Mouse (Mus musculus) cerebellum, adult 9-11 months (tissue): ENCODE measurements around the gene AC134908.4.
"Not testable (repeated sequence)": the region's sequence is repeated elsewhere in the genome, so short reads cannot be mapped to it uniquely, and the experiment has no call there.

ENCODE experiments used
- DNase-seq: peaks from one replicate; pipeline ENCODE4 v3.0.0; 2022

The AC134908.4 gene

DNA sequence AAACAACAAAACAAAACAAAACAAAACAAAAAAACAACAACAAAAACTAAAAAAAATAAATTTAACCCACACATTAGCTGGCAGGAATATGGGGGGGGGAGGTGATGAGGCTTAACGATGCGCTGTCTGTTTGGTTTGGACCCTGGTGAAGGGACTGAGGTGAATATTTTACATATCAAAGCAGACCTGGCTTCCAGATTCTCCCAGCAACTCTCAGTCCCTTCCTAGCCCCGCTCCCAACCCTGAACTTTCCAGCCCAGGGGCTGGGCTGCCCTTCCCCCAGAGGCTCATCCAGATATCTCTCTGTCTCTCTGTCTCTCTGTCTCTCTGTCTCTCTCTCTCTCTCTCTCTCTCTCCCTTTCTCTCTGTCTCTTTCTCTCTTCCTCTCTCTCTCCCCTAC is 32.9 kb downstream of the AC134908.4 start:
- DNase-seq: no peak

DNA sequence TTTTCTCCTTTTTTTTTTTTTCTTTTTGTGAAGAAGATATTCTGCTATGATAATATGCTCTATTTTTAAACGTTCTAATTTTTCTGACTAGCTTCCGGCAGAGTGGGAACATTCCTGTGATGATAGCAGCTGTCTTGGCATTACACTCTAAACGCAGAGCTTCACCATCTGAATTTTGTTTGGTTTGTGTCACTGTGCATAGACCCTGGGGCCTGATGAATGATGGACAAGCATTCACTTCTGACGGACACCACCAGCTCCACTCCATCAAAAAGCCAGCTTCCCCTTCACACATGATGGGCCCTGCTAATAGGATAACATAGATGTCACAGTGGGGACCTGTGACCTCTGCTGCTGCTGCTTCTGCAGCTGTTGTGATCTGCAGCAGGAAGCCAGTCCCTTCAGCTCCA is 33.9 kb downstream of the AC134908.4 start:
- DNase-seq: no peak

DNA sequence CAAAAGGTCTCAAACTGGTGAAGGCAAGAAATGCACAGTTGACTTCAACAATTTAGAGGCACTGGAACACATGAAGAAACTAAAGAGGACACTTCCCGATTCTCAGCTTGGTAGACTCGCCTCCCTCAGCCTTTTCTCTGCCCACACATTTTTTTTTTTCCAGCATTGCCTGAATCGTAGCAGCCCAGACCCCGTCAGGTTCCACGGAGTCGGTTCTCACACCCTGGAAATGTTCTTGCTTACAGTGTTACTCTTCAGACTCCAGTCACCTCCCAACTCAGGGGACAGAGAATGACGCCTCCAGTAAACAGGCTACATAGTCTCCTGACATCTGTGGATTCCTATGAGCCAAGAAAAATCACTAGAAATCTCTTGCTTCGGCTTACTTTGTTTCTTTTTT is 35.3 kb downstream of the AC134908.4 start:
- no peak for DNase-seq

DNA sequence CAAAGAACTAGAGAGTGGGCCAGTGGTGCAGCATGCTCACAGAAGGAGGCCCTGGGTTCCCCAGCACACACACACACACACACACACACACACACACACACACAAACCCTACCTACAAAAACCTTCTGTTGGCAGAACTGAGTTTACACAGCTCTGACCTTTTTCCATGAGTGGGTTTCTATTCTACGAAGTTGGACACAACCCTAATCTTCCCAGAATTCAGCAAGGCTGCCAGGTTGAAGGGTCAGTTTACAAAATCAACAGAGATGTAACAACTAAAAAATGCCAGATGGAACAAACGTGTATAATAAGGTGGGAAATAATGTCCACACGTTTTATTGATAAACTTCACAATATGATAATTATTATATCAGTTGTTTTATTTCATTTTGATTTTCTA is 37.8 kb downstream of the AC134908.4 start:
- no peak for DNase-seq

DNA sequence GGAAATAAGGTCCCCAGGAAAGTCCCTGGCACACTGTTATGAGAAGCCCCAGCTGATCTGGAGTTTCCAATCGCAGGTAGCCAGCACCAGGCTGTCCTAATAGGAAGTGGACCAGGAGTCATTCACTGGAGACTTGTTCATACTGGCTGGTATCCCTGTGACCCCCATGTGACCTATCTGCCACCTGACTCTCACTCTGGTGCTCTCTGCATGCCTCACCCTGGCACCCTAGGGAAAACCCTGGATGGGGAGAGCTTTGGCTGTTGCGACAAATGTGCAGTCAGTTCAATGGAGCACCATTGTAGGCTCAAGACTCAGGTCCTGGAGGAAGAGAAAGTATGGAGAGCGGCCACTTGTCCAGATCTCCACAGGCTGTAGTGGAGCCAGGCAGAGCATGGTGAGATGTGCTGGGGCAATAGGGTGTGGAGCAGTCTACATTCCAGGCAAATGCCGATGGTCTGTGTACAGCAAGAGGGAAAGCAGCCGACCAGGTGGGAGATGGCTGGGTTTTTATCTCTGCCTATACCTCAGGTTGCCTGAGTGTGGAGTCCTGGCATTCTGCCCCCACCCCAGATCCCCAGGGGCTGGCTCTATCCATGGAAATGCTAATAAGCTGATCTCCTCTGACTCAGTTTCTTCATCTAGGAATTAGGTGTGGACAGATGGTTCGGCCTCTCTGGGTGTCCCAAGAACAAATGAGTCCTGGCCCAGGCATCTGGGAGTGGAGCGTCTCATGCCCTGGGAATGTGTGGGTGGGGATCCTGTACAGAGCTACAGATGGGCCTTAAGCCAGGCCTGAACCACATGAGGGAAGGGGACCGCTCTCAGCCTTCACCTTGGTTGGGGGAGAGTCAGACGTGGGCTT is 38.8 kb downstream of the AC134908.4 start:
- DNase-seq: no peak

DNA sequence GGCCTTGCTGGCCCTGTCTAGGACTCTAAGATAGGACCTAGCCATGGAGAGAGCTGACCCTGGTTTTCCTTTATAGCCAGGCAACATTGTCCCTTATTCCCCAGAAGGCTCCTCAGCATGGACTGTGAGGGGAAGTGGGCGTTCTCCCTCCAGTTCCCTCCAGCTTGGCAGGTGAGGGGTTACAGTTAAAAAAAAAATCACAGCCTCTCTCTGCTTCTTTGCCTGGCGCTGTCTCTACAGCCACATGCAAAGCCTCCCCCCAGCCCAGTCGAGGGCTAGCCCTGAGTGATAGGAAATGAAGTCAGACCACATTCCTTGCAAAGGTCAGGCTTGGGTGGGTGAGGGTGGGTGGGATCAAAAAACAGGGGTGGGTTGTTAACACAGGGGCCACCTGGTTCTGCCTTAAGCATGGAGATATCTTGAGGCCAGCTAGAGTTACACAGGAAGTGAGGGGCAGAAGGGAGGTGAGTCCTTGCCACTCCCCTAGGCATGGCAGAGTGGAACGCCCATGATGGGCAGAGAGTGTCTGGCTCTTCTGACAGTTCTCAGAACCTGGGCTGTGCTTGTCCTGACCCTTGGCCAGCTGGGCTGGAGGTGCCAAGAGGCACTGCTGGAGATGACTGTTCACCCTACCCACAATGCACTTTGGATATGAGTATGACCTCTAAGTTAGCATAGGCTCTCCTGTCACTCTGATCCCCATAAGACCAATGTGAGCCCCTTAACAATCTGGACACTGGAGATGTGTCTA is 39.7 kb downstream of the AC134908.4 start:
- DNase-seq: no peak

DNA sequence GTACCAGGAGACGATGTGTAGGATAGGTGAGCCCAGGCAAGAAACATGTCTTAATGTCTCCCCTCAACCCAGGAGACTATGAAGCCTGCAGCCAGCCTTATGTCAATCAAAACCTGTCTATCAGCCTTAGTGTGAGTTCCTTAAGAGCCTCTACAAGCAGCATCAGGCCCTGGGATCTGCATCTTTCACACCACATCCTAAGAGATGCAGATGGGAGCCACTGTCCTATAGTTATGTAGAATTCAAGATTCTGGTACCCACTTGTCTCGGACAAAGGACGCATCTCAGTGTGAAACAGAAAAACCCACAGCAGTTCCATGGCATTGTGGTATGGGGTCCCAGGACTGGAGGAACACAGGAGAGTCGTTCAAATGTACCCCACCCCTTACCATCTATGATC is 40.4 kb downstream of the AC134908.4 start:
- DNase-seq: no peak

DNA sequence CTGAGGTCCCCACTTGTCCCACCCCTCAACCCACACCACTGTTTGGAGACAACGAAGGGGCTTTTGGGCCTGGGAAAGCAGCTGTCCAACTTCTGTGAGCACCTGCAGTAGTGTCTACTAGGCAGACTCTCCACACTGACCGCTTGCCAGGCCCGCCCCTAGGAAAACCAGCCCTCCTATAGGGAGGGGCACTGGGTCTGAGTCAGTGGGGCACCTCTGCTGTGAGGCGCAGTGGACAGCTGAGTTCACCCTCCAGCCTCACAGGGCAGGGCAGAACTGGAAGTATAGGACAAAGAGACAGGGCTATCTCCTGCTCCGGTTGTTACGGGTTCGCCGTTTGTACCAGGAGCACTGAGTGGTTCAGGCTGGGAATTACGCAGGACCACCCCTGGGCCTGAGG is 41.2 kb downstream of the AC134908.4 start, which contains the start of gene Msln:
Gene Msln (minus strand): TSS at position 138 of the 400 bp plus-strand sequence.
- DNase-seq: no peak

DNA sequence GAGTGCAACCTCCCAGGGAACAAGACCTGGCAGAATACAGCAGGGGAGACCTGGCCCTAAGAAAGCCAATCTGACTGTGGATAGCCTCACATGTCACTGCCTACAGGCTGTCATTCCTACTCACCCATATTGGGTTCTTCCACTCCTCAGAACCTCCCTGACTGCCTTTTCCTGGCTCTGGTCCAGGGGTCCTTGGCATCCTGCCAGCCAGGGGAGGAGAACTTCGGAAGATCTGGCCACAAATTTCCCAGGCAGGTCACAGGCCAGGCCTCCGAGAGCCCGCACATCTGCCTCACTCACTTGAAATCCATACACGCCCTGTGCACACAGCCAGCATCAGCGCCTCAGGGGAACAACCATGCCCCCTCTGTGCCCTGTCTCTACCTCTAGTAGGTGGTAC is 44.0 kb downstream of the AC134908.4 start:
- DNase-seq: no peak

DNA sequence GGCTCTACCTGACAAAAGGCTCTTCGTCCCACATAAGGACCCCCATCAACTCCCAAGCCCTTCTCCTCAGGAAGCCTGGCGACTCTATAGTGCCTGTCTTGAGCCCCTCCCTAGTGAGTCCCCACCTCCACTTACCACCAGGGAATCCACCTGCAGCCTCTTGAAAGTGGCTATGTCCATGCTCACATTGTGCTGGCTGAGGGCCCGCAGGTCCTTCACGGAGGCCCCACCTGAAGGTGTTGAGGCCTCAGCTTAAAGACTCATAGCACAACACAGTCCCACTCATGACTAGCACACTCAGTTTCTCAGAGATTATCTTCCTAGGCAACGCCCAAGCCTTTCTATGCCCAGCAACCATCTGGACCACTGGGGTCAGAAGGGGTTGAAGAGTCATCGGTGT is 46.1 kb downstream of the AC134908.4 start:
- DNase-seq: no peak

DNA sequence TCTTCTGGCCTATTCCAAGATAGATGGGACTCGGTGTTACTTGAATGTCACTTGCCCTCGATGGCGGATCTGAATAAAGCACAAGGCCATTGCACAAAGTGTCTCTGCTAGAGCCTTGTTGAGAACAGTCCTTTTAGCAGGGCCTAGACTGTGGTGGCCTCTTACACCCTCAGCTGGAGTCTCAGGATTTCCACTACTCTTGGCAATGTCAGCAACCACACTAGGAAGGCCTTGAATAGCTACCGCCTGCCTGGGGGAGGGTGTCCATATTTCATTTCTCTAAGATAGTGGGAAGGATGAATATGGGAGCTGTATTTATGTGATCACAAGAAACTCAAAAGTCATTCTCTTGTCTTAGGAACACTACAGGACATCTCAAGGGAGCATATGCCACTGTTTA is 47.2 kb downstream of the AC134908.4 start:
- no peak for DNase-seq

DNA sequence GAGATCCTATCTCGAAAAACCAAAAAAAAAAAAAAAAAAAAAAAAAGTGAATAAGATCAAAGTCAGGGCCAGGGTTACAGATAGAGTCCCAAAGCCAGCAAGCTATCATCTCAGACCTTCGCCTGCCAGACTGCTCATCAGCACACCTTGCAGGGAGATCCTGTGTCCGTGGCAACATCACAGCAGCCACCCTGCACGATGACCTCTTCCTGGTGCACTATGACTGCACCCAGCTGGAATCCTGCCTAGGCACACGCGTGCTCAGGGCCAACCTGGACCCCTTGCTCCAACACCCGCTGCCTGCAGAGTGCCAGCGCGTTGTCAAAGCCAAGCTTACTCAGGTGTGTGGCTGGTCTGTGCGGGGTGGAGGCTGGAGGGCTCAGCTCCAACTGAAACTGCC is 51.1 kb downstream of the AC134908.4 start:
- no peak for DNase-seq

DNA sequence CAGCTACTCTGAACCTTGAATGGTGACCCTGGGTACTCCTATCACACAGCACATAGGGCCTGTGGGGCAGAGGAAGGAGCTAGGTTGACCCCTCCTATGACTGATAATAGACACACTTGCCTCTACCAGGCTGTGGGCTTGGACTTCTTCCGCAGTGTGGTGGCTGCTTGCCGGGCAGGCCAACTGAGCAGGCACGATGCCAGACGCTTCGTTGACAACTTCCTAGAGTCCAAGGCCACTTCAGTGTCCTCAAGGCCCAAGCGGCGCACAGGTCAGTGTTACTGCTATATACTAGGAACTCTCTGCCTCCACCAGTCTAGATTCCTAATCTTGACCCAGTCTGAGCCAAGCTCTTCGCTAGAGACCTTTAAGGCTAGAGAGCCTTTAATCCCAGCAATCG is 51.6 kb downstream of the AC134908.4 start:
- DNase-seq: no peak

DNA sequence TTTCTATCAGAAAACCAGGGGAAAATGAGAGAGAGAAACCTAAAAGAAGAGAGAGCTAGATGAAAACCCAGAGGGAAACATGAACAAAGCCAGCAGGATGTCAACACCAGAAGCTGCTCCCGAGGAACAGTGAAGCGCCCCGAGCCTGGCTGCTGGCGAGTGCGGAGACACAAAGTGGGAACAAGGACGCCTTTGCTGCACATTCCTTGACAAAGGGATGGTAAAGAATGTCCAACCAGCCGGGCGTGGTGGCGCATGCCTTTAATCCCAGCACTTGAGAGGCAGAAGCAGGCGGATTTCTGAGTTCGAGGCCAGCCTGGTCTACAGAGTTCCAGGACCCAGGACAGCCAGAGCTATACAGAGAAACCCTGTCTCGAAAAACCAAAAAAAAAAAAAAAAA is 54.0 kb downstream of the AC134908.4 start:
- DNase-seq: not testable (repeated sequence)
